Mouse (Mus musculus) cerebellum, postnatal 10 days (tissue): ENCODE data around the gene Wbp2.

Experiments
- DNase-seq, 2 experiments: peaks; one replicate each; pipeline ENCODE4 v3.0.0; 2021; ENCODE audit warnings: mixed read lengths in 2 of 2

Gene Wbp2

DNA sequence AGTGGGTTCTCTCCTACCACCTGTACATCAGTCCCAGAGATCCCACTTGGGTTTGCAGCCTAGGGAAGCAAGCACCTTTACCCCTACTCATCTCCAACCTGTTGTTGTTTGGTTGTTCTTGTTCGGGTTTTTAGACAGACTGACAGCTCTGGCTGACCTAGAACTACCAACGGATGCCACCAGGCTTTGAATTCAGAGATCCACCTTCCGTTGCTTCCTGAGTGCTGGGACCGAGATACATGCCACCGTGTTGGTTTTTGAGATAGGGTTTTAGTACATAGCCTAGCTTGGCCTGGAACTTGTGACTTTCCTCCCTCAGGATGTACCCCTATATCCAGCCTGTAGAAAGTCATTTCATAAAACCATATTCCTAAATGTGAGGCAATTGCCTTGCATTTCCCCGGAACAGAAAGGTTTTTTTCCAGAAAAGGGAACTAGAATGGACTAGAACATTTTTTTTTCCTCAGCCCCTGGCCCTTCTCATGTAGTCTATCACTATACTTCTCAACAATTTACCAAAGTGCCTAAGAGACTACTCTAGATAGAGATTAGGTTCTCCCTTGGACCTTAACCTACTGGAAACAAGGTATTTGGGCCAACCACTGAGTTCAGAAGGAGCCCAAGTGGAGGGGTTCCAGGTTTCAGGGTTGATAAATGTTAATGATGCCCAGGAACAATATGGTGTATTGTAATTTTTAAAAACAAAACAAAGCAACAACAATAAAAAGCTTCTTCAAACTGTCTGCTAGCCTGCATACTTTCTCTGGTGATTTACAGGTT is 57.5 kb downstream of the Wbp2 start:
- no peak for DNase-seq
